Mouse (Mus musculus) liver, adult 2 months (tissue): ENCODE results near the gene Pitx2. TPM values are rescaled to one million over a fixed set of nuclear protein-coding genes. Genes with fewer than 3 reads are reported as not detected.

Experiments used
- DNase-seq: peaks from one replicate; pipeline ENCODE4 v3.0.0-alpha.2; 2011; ENCODE audit warnings: low read depth, low spot score; ENCODE audit errors: extremely low read depth
- H3K27ac ChIP-seq: fragments of 200-500 bp; replicated peaks from 2 replicates; pipeline ENCODE4 v1.5.1; 2012; ENCODE audit warnings: low read depth, mild to moderate bottlenecking, control low read depth, inconsistent platforms, low read length; ENCODE audit not compliant: insufficient read depth
- H3K27me3 ChIP-seq: fragments of 200-500 bp; 2 replicates; pipeline ENCODE4 v1.6.1; 2012; ENCODE audit warnings: mild to moderate bottlenecking, moderate library complexity, low read length, inconsistent platforms; ENCODE audit not compliant: control insufficient read depth, insufficient read depth
- H3K36me3 ChIP-seq: fragments of 200-500 bp; 2 replicates; pipeline ENCODE4 v1.6.1; 2012; ENCODE audit warnings: low read length, inconsistent platforms; ENCODE audit not compliant: control insufficient read depth, insufficient read depth
- H3K4me1 ChIP-seq: fragments of 200-500 bp; 2 replicates; pipeline ENCODE4 v1.6.1; 2011; ENCODE audit warnings: low read length; ENCODE audit not compliant: control insufficient read depth, insufficient read depth
- H3K4me3 ChIP-seq: fragments of 200-500 bp; 2 replicates; pipeline ENCODE4 v1.5.1; 2011; ENCODE audit warnings: low read depth, mild to moderate bottlenecking, control low read depth, low read length, moderate library complexity; ENCODE audit not compliant: insufficient read depth
- H3K79me2 ChIP-seq: fragments of 200-500 bp; 2 replicates; pipeline ENCODE4 v1.6.1; 2012; ENCODE audit warnings: inconsistent platforms, mild to moderate bottlenecking, low read length, moderate library complexity; ENCODE audit not compliant: control insufficient read depth, insufficient read depth
- H3K9ac ChIP-seq: fragments of 200-500 bp; 2 replicates; pipeline ENCODE4 v1.6.1; 2012; ENCODE audit warnings: low read depth, mild to moderate bottlenecking, control low read depth, inconsistent platforms, low read length
- CTCF ChIP-seq: fragments of 200-500 bp; IDR thresholded peaks from 2 replicates; pipeline ENCODE4 v1.5.1; 2011; ENCODE audit warnings: low read depth, low read length, control low read depth
- POLR2A ChIP-seq: fragments of 200-500 bp; IDR thresholded peaks from 2 replicates; pipeline ENCODE4 v1.6.1; 2011; ENCODE audit warnings: low read length, control low read depth; ENCODE audit not compliant: insufficient read depth; ENCODE audit errors: extremely low read depth
- WGBS: fragments of 180-500 bp; shearing (Covaris S2); methylation state at CpG from one replicate; pipeline ENCODE4 v1.1.7; 2018; 5-methylcytosine and 5-hydroxymethylcytosine counted together
- polyA plus RNA-seq: library from polyadenylated mRNA; depleted of rRNA; stranded (reverse); fragments of >200 nt; gene quantifications from 2 replicates; pipeline ENCODE4 v1.2.3, GENCODE M21; 2012
- total RNA-seq: library from RNA; depleted of rRNA; stranded (reverse); fragments of >200 nt; gene quantifications from 2 replicates; pipeline ENCODE4 v1.2.3, GENCODE M21; 2014

The Pitx2 gene
- total and polyA plus RNA-seq, 2 experiments = 0.18 TPM; not detected in 1

- no peaks in the 10 kb centered on the region for H3K79me2 ChIP-seq
- no peak overlapping the region for H3K9ac ChIP-seq
- TF ChIP-seq CTCF (no peak), POLR2A (no peak)
- WGBS = 63% methylated on average over 1 of the region's 1 CpGs
- H3K27ac ChIP-seq = no peak overlapping the region
- DNase-seq = no peak
- no peaks in the 10 kb centered on the region for H3K36me3 ChIP-seq
- H3K27me3 ChIP-seq = peaks cover 4% of the 10 kb centered on the region; the same call in 1 of the 2 replicates
- H3K4me3 ChIP-seq = no peak overlapping the region
- no peaks in the 10 kb centered on the region for H3K4me1 ChIP-seq
These were observed 35.4 kb upstream of the Pitx2 start for GRCm38 (mm10) chr3:129164246-129164645.

- Histone ChIP-seq H3K36me3 (no peaks in the 10 kb centered on the region), H3K27me3 (peaks cover 4% of the 10 kb centered on the region; the same call in 1 of the 2 replicates), H3K4me1 (no peaks in the 10 kb centered on the region), H3K27ac (no peak overlapping the region), H3K79me2 (no peaks in the 10 kb centered on the region), H3K4me3 (no peak overlapping the region), H3K9ac (no peak overlapping the region)
- DNase-seq = no peak
- 84% methylated on average over 8 of the region's 8 CpGs for whole genome bisulfite sequencing
- no peak for TF ChIP-seq POLR2A
- TF ChIP-seq CTCF = no peak
These were observed 34.0 kb upstream of the Pitx2 start for GRCm38 (mm10) chr3:129165715-129166114.

- no peaks in the 10 kb centered on the region for H3K36me3 ChIP-seq
- H3K79me2 ChIP-seq = no peaks in the 10 kb centered on the region
- DNase-seq = peak; percentile 55
- no peak overlapping the region for H3K4me3 ChIP-seq
- no peak overlapping the region for H3K27ac ChIP-seq
- H3K27me3 ChIP-seq = peaks cover 4% of the 10 kb centered on the region; the same call in 1 of the 2 replicates
- no peaks in the 10 kb centered on the region for H3K4me1 ChIP-seq
- WGBS = 5% methylated on average over 6 of the region's 6 CpGs
- H3K9ac ChIP-seq = no peak overlapping the region
- TF ChIP-seq POLR2A (no peak), CTCF (0 out of 2 replicates have a peak, but pooled peaks have one; percentile 13)
These were observed 33.0 kb upstream of the Pitx2 start for GRCm38 (mm10) chr3:129166684-129167083.

- TF ChIP-seq POLR2A (no peak), CTCF (no peak)
These were observed 29.3 kb upstream of the Pitx2 start for GRCm38 (mm10) chr3:129170416-129170815.

GRCm38 (mm10) chr3:129171789-129172188, 27.9 kb upstream of the Pitx2 start:
- Histone ChIP-seq H3K79me2 (no peaks in the 10 kb centered on the region), H3K4me1 (no peaks in the 10 kb centered on the region), H3K4me3 (no peak overlapping the region), H3K36me3 (no peaks in the 10 kb centered on the region), H3K9ac (no peak overlapping the region), H3K27me3 (no peaks in the 10 kb centered on the region), H3K27ac (no peak overlapping the region)
- TF ChIP-seq CTCF (no peak), POLR2A (no peak)
- 93% methylated on average over 4 of the region's 4 CpGs for WGBS
- DNase-seq = no peak

More at GRCm38 (mm10) chr3:129170416-129170815, 29.3 kb upstream of the Pitx2 start:
- WGBS = 67% methylated on average over 7 of the region's 7 CpGs
- no peaks in the 10 kb centered on the region for H3K36me3 ChIP-seq
- H3K9ac ChIP-seq = no peak overlapping the region
- H3K27ac ChIP-seq = no peak overlapping the region
- H3K27me3 ChIP-seq = no peaks in the 10 kb centered on the region
- DNase-seq = no peak
- H3K4me3 ChIP-seq = no peak overlapping the region
- H3K4me1 ChIP-seq = no peaks in the 10 kb centered on the region
- no peaks in the 10 kb centered on the region for H3K79me2 ChIP-seq

- TF ChIP-seq POLR2A (no peak), CTCF (no peak)
- H3K9ac ChIP-seq = no peak overlapping the region
- no peaks in the 10 kb centered on the region for H3K36me3 ChIP-seq
- H3K27me3 ChIP-seq = peaks cover 23% of the 10 kb centered on the region
- H3K27ac ChIP-seq = no peak overlapping the region
- H3K4me3 ChIP-seq = no peak overlapping the region
- H3K4me1 ChIP-seq = no peaks in the 10 kb centered on the region
- no peaks in the 10 kb centered on the region for H3K79me2 ChIP-seq
- 3% methylated on average over 12 of the region's 12 CpGs for WGBS
- DNase-seq = no peak
These were observed 5.2 kb upstream of the Pitx2 start for GRCm38 (mm10) chr3:129194436-129194835.
